Mouse (Mus musculus) limb, embryonic 15.5 days (tissue): ENCODE data around the gene Obox2. TPM values are rescaled to one million over a fixed set of nuclear protein-coding genes. Genes with fewer than 3 reads are reported as not detected.
"Not testable (repeated sequence)": the region's sequence is repeated elsewhere in the genome, so short reads cannot be mapped to it uniquely, and the experiment has no call there.

Experiments used
- ATAC-seq: fragments of 200-750 bp; cut with Nextera tagmentation; 2 replicates; pipeline ENCODE4 v1.8.0; 2017; ENCODE audit warnings: low read depth, moderate TSS enrichment; ENCODE audit not compliant: insufficient number of reproducible peaks, low FRiP score, low TSS enrichment
- H3K27ac ChIP-seq: fragments of 300-500 bp; sonication (generic); 2 replicates; pipeline ENCODE4 v1.5.1; 2015; ENCODE audit warnings: moderate library complexity, mild to moderate bottlenecking, inconsistent platforms
- H3K27me3 ChIP-seq: fragments of 300-500 bp; sonication (generic); 2 replicates; pipeline ENCODE4 v1.6.1; 2015; ENCODE audit warnings: inconsistent platforms
- H3K36me3 ChIP-seq: fragments of 300-500 bp; sonication (generic); 2 replicates; pipeline ENCODE4 v1.6.1; 2015; ENCODE audit warnings: inconsistent platforms
- H3K4me1 ChIP-seq: fragments of 300-500 bp; sonication (generic); 2 replicates; pipeline ENCODE4 v1.6.1; 2015; ENCODE audit warnings: inconsistent platforms
- H3K4me2 ChIP-seq: fragments of 300-500 bp; sonication (generic); 2 replicates; pipeline ENCODE4 v1.6.1; 2015; ENCODE audit warnings: mild to moderate bottlenecking, inconsistent platforms
- H3K4me3 ChIP-seq: fragments of 300-500 bp; sonication (generic); 2 replicates; pipeline ENCODE4 v1.5.1; 2015; ENCODE audit warnings: mild to moderate bottlenecking, inconsistent platforms
- H3K9ac ChIP-seq: fragments of 300-500 bp; sonication (generic); 2 replicates; pipeline ENCODE4 v1.6.1; 2015; ENCODE audit warnings: inconsistent platforms
- H3K9me3 ChIP-seq: fragments of 300-500 bp; sonication (generic); 2 replicates; pipeline ENCODE4 v1.6.1; 2016; ENCODE audit warnings: inconsistent platforms
- WGBS: fragments of 180-500 bp; shearing (Covaris S2); methylation state at CpG from one replicate; pipeline ENCODE4 v1.1.7; 2015; 5-methylcytosine and 5-hydroxymethylcytosine counted together
- polyA plus RNA-seq: library from polyadenylated mRNA; unstranded; fragments of >200 nt; fragmentation: Nextera tagmentation; extraction: Ambion mirVana; gene quantifications from 2 replicates; pipeline ENCODE4 v1.2.1, GENCODE M21; 2015

Gene Obox2
- polyA plus RNA-seq = not detected in 2 replicates

DNA sequence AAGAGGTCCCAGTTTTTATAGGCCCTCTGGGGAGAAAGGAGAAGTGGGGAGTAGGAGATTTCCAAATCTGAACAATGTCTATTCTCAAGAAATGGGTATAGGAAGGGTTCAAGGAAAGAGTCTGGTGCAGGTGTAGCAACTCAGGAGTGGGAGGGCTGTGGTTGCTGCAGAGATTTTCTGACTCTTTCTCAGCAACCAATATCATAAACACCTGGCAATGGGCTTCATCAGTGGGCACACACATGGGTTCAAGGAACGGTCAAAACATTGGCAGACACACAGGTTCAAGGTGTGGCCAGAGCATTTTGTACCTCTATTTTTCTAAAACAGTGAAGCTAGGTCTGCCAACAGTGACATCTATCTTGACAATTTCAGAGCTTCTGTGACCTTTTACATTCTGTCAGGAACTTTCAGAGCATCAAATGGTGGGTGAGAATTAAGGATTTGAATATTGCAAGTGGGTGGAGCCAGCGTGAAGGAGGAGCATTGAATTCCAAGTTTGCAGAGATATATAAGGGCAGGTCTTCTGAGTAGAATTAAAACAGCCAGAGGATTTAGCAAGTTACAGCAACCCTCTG, at the start of gene Obox2, which contains the start of gene Obox1:
Obox2 (plus strand) TSS at position 301 of the 578 bp plus-strand sequence.
Obox1 (plus strand) TSS at position 528 of the 578 bp plus-strand sequence.
- H3K9ac ChIP-seq, H3K4me2 ChIP-seq, ATAC-seq, H3K27me3 ChIP-seq, H3K4me3 ChIP-seq, H3K9me3 ChIP-seq, H3K4me1 ChIP-seq, H3K36me3 ChIP-seq, H3K27ac ChIP-seq: not testable (repeated sequence)
- no CpG with 5 or more reads among the region's 2 CpGs for WGBS

DNA sequence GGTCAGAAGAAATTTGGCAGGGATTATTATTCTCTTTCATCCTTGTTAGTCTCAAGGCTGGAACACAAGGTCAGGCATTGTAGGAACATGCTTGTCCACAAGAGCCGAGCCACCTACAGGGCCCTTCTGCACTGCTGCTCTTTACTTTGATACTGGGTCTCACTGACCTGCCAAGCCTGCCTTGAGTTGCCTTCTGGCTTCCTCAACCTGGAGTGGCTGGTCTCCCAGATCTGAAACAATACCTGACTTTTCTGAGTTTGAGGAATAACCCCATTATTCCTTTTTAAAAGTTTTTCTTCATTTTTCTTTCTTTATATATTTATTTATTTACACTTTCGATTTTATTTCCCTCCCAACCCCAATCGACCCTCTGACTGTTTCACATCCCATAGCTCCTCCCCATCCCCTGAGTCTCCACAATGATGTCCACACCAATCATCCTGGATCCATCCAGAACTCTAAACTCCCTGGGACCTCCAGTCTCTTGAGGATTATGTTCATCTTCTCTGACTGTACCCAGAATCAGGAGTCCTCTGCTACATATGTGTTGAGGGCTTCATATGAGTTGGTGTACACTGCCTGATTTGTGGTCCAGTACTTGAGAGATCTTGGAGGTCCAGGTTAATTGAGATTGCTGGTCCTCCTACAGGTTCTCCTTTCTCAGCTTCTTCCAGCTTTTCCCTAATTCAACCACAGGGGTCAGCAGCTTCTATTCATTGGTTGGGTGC, 10.8 kb downstream of the Obox2 start:
- H3K27ac ChIP-seq, H3K9ac ChIP-seq, H3K9me3 ChIP-seq, H3K36me3 ChIP-seq, ATAC-seq, H3K4me2 ChIP-seq, H3K4me1 ChIP-seq, H3K4me3 ChIP-seq, H3K27me3 ChIP-seq: not testable (repeated sequence)
- WGBS = 58% methylated on average over 3 of the region's 3 CpGs

DNA sequence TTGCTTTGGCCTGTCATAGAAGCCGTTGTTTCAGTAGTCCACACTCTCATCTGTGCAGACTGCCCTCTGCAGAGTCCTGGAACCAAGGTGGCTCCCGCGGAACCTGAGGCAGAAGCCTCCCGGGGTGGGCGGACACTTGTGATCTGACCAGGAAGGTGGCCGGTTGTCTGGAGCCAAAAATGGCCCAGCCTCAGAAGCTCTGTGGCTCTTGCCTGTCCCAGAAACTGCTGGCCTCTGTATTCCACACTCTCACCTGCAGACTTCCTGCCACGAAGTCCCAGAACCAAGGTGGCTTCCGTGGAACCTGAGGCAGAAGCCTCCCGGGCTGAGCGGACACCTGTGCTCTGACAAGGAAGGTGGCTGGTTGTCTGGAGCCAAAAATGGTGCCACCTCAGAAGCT, 18.3 kb downstream of the Obox2 start:
- 88% methylated on average over 10 of the region's 10 CpGs for WGBS
- not testable (repeated sequence) for H3K9ac ChIP-seq, H3K4me1 ChIP-seq, H3K27ac ChIP-seq, H3K27me3 ChIP-seq, H3K9me3 ChIP-seq, H3K4me2 ChIP-seq, H3K36me3 ChIP-seq, ATAC-seq, H3K4me3 ChIP-seq

DNA sequence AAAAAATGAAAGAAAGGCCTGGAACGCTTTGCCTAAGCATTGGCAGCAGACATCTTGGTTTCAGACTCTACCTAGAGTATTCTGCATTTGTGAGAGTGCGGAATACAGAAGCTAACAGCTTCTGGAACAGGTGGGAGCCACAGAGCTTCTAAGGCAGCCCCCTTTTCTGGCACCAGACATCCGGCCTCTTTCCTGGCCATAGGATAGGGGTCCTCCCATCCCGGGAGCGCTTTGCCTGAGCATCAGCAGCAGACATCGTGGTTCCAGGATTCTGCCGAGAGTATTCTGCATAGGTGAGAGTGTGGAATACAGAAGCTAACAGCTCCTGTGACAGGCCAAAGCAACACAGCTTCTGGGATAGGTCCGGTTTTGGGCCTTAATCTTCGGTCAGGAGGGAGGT, 29.5 kb downstream of the Obox2 start:
- not testable (repeated sequence) for ATAC-seq, H3K9ac ChIP-seq, H3K4me1 ChIP-seq, H3K4me2 ChIP-seq, H3K27ac ChIP-seq, H3K4me3 ChIP-seq, H3K27me3 ChIP-seq, H3K36me3 ChIP-seq, H3K9me3 ChIP-seq
- WGBS = 82% methylated on average over 9 of the region's 9 CpGs

DNA sequence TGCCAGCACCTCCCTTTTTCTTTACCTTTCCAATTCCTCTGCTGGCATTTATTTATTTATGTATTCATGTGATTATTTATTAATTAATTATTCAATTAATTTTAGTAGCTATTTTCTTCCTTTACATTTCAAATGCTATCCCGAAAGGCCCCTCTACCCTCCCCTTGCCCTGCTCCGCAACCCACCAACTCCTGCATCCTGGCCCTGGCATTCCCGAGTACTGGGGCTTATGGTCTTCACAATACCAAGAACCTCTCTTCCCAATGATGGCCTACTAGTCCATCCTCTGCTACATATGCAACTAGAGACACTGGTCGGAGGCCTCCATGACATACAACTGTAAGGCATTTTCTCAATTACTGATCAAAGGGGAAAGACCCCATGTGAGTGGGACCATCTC, 37.0 kb downstream of the Obox2 start:
- H3K4me1 ChIP-seq, H3K4me3 ChIP-seq, H3K27ac ChIP-seq, ATAC-seq, H3K9ac ChIP-seq, H3K4me2 ChIP-seq, H3K9me3 ChIP-seq, H3K36me3 ChIP-seq, H3K27me3 ChIP-seq: not testable (repeated sequence)
- WGBS = 76% methylated on average over 4 of the region's 4 CpGs

Other genes with a start within 250 kb of the Obox2 start
- gene Obox1, start 227 bp downstream of the Obox2 start, polyA plus RNA-seq = not detected in 2 replicates